Mouse (Mus musculus): ENCODE data around the gene Hip1. TPM values are rescaled to one million over a fixed set of nuclear protein-coding genes. Genes with fewer than 3 reads are reported as not detected.
"Not testable (repeated sequence)": the region's sequence is repeated elsewhere in the genome, so short reads cannot be mapped to it uniquely, and the experiment has no call there.

The Hip1 gene
- polyA plus RNA-seq, 1 experiment from 2014 or later: 23.0 TPM

- no peak overlapping the region for H3K9ac ChIP-seq (ENCODE audit: low read depth, low read length)
- peaks cover 6% of the 10 kb centered on the region; the same call in 1 of the 2 replicates for H3K4me1 ChIP-seq (replicated peaks; ENCODE audit: insufficient read depth, low read length)
- H3K4me2 ChIP-seq (ENCODE audit: low read length): no peak overlapping the region
- H3K4me3 ChIP-seq (replicated peaks; ENCODE audit: low read depth, low read length): no peak overlapping the region
- no peak for TF ChIP-seq CTCF (IDR thresholded peaks at IDR 0.05; ENCODE audit: low read depth)
- 71% methylated on average over 8 of the region's 8 CpGs for WGBS
- ATAC-seq (replicated peaks; ENCODE audit: low FRiP score, low read depth): no peak
- no peak for DNase-seq (ENCODE audit: low spot score)
- H3K9me3 ChIP-seq (replicated peaks; ENCODE audit: low read length): no peaks in the 10 kb centered on the region
- peaks cover 61% of the 10 kb centered on the region for H3K36me3 ChIP-seq (ENCODE audit: insufficient read depth, low read length)
- H3K27me3 ChIP-seq (ENCODE audit: insufficient read depth, low read length): no peaks in the 10 kb centered on the region
- H3K27ac ChIP-seq: no peak overlapping the region
Observed at GRCm38 (mm10) chr5:135375167-135375566, 169.8 kb downstream of the Hip1 start.

GRCm38 (mm10) chr5:135373601-135374000, 171.3 kb downstream of the Hip1 start:
- Histone ChIP-seq H3K27ac (no peak overlapping the region), H3K4me3 (replicated peaks; ENCODE audit: low read depth, low read length) (no peak overlapping the region), H3K27me3 (ENCODE audit: insufficient read depth, low read length) (no peaks in the 10 kb centered on the region), H3K4me1 (replicated peaks; ENCODE audit: insufficient read depth, low read length) (peaks cover 6% of the 10 kb centered on the region; the same call in 1 of the 2 replicates), H3K9me3 (replicated peaks; ENCODE audit: low read length) (no peaks in the 10 kb centered on the region), H3K36me3 (ENCODE audit: insufficient read depth, low read length) (peaks cover 47% of the 10 kb centered on the region), H3K9ac (ENCODE audit: low read depth, low read length) (no peak overlapping the region), H3K4me2 (ENCODE audit: low read length) (no peak overlapping the region)
- TF ChIP-seq CTCF (IDR thresholded peaks at IDR 0.05; ENCODE audit: low read depth): peak; percentile 25; the same call in 1 of the 2 replicates
- no peak for ATAC-seq (replicated peaks; ENCODE audit: low FRiP score, low read depth)
- DNase-seq (ENCODE audit: low spot score): no peak
- 95% methylated on average over 5 of the region's 5 CpGs for WGBS

DNA sequence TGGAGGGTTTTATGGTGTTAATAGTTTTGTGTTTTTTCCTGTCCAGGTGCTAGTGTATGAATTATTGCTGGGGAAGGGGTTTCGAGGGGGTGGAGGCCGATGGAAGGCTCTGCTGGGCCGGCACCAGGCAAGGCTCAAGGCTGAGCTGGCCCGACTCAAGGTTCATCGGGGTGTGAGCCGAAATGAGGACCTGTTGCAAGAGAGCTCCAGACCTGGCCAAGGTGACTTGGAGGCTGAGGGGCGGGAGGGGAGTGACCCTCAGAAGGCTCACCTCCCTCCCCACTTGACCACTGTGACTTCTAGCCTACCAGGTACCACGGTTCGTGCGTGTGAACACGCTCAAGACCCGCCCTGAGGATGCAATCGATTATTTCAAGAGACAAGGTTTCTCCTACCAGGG, 173.7 kb downstream of the Hip1 start:
- H3K4me2 ChIP-seq (ENCODE audit: low read length): no peak overlapping the region
- WGBS: 92% methylated on average over 13 of the region's 13 CpGs
- H3K4me3 ChIP-seq (replicated peaks; ENCODE audit: low read depth, low read length): no peak overlapping the region

DNA sequence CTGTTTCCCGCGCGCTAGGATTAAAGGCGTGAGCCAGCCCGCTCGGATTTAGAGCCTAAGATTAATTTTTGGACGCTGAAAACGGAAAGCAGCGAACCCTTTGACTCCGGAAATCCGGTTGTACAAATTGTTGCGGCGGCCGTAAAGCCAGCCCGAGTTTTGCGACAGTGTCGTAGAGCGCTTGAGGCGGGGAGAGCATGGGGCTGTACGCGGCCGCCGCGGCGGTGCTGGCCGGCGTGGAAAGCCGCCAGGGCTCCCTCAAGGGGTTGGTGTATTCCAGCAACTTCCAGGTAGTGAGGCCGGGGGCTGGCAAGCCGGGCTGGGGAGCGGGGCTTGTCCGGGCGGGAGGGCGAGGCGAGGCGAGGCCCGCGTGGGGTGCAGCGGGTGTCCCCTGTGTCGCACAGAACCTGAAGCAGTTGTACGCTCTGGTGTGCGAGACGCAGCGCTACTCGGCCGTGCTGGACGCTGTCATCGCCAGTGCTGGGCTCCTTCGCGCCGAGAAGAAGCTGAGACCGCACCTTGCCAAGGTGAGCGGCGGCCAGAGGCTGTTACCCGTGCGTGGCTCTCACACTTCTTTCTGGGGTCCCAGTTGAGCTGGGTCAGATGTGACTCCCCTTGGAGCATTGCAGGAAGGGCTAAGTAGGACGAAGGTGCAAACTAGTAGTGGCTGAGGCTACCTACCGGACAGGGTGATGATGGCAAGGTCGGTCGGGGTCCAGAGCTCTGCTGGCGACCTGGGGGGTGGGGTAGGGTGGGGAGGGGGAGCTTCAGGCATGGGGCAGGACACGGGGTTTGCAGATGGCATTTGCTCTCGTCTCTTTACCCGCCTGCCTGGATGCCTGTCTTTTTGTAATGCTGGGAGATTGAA, 174.9 kb downstream of the Hip1 start, which contains the start of gene Nsun5:
Nsun5 (plus strand) TSS at position 167 of the 868 bp plus-strand sequence.
- H3K27me3 ChIP-seq (ENCODE audit: insufficient read depth, low read length): no peaks in the 10 kb centered on the region
- H3K27ac ChIP-seq: peak within 1 kb of the TSS; percentile 87
- 0 out of 2 replicates have a peak, but pooled peaks have one; percentile 6 for TF ChIP-seq CTCF (IDR thresholded peaks at IDR 0.05; ENCODE audit: low read depth)
- peak; percentile 96 for DNase-seq (ENCODE audit: low spot score)
- H3K9me3 ChIP-seq (replicated peaks; ENCODE audit: low read length): no peaks in the 10 kb centered on the region
- WGBS: under 1% methylated on average over 59 of the region's 64 CpGs
- H3K4me3 ChIP-seq (replicated peaks; ENCODE audit: low read depth, low read length): peak within 1 kb of the TSS; percentile 81
- peak; percentile 72 for ATAC-seq (replicated peaks; ENCODE audit: low FRiP score, low read depth)
- H3K4me2 ChIP-seq (ENCODE audit: low read length): peak within 1 kb of the TSS; percentile 81
- H3K36me3 ChIP-seq (ENCODE audit: insufficient read depth, low read length): peaks cover 19% of the 10 kb centered on the region
- H3K4me1 ChIP-seq (replicated peaks; ENCODE audit: insufficient read depth, low read length): peaks cover 6% of the 10 kb centered on the region; the same call in 1 of the 2 replicates
- peak within 1 kb of the TSS; percentile 85 for H3K9ac ChIP-seq (ENCODE audit: low read depth, low read length)

More for the DNA sequence above, 173.7 kb downstream of the Hip1 start:
- H3K27ac ChIP-seq: no peak overlapping the region
- no peaks in the 10 kb centered on the region for H3K27me3 ChIP-seq (ENCODE audit: insufficient read depth, low read length)
- DNase-seq (ENCODE audit: low spot score) (no peak), ATAC-seq (replicated peaks; ENCODE audit: low FRiP score, low read depth) (no peak)
- peaks cover 30% of the 10 kb centered on the region for H3K36me3 ChIP-seq (ENCODE audit: insufficient read depth, low read length)
- no peaks in the 10 kb centered on the region for H3K9me3 ChIP-seq (replicated peaks; ENCODE audit: low read length)
- TF ChIP-seq CTCF (IDR thresholded peaks at IDR 0.05; ENCODE audit: low read depth): no peak
- 0 out of 2 replicates have a peak overlapping the region, but pooled peaks have one; percentile 8 for H3K9ac ChIP-seq (ENCODE audit: low read depth, low read length)
- H3K4me1 ChIP-seq (replicated peaks; ENCODE audit: insufficient read depth, low read length): peaks cover 6% of the 10 kb centered on the region; the same call in 1 of the 2 replicates

- H3K4me2 ChIP-seq (ENCODE audit: low read length): peak overlapping the region; percentile 81
- peak overlapping the region; percentile 85 for H3K9ac ChIP-seq (ENCODE audit: low read depth, low read length)
- H3K27me3 ChIP-seq (ENCODE audit: insufficient read depth, low read length); H3K9me3 ChIP-seq (replicated peaks; ENCODE audit: low read length); ATAC-seq (replicated peaks; ENCODE audit: low FRiP score, low read depth); DNase-seq (ENCODE audit: low spot score); H3K4me1 ChIP-seq (replicated peaks; ENCODE audit: insufficient read depth, low read length): not testable (repeated sequence)
- peak overlapping the region; percentile 81 for H3K4me3 ChIP-seq (replicated peaks; ENCODE audit: low read depth, low read length)
- H3K36me3 ChIP-seq (ENCODE audit: insufficient read depth, low read length): peaks cover 13% of the 10 kb centered on the region
- WGBS: 64% methylated on average over 9 of the region's 9 CpGs
- H3K27ac ChIP-seq: peak overlapping the region; percentile 87
Observed at GRCm38 (mm10) chr5:135369196-135369595, 175.7 kb downstream of the Hip1 start.

DNA sequence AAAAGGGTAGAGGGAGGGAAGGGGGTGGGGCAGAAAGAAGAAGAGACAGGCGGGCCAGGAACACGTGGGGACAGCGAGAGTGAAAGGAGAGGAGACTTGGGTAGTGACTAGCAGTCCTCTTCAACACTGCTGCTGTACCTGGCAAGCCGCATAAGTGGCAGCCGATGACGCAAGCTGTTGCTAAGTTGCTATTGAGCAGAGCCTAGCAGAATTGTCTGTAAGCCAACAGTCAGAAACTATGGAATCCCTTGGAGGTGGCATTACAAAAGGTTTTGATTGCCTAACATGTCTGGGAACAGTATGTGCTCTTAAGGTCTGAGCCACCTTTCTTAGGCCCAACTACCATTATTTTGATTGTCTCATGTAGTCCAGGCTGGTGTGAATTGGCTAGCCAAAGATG, 176.6 kb downstream of the Hip1 start:
- H3K9ac ChIP-seq (ENCODE audit: low read depth, low read length): no peak overlapping the region
- H3K4me3 ChIP-seq (replicated peaks; ENCODE audit: low read depth, low read length): no peak overlapping the region
- WGBS: 84% methylated on average over 6 of the region's 6 CpGs
- no peak for DNase-seq (ENCODE audit: low spot score)
- no peak for ATAC-seq (replicated peaks; ENCODE audit: low FRiP score, low read depth)
- TF ChIP-seq CTCF (IDR thresholded peaks at IDR 0.05; ENCODE audit: low read depth): no peak
- no peak overlapping the region for H3K4me2 ChIP-seq (ENCODE audit: low read length)
- H3K4me1 ChIP-seq (replicated peaks; ENCODE audit: insufficient read depth, low read length): peaks cover 6% of the 10 kb centered on the region; the same call in 1 of the 2 replicates
- no peaks in the 10 kb centered on the region for H3K9me3 ChIP-seq (replicated peaks; ENCODE audit: low read length)
- no peaks in the 10 kb centered on the region for H3K27me3 ChIP-seq (ENCODE audit: insufficient read depth, low read length)
- H3K27ac ChIP-seq: no peak overlapping the region
- H3K36me3 ChIP-seq (ENCODE audit: insufficient read depth, low read length): peaks cover 11% of the 10 kb centered on the region

All from kidney, postnatal 0 days (tissue).